Mouse (Mus musculus) midbrain, embryonic 15.5 days (tissue): ENCODE measurements at regions not wholly inside any gene's neighbourhood (a gene's known extent, or its start where the extent isn't known, plus 50 kb on each side); places are given as distances from the start of the nearest gene placed in this dataset.

Experiments
- ATAC-seq: fragments of 200-750 bp; cut with Nextera tagmentation; replicated peaks from 2 replicates; pipeline ENCODE4 v1.8.0; 2017; ENCODE audit warnings: moderate TSS enrichment
- H3K27ac ChIP-seq: fragments of 300-500 bp; sonication (generic); 2 replicates; pipeline ENCODE4 v1.5.1; 2015; ENCODE audit warnings: mild to moderate bottlenecking, inconsistent platforms
- H3K27me3 ChIP-seq: fragments of 300-500 bp; sonication (generic); replicated peaks from 2 replicates; pipeline ENCODE4 v1.6.1; 2015; ENCODE audit warnings: inconsistent platforms
- H3K36me3 ChIP-seq: fragments of 300-500 bp; sonication (generic); replicated peaks from 2 replicates; pipeline ENCODE4 v1.6.1; 2015; ENCODE audit warnings: inconsistent platforms
- H3K4me1 ChIP-seq: fragments of 300-500 bp; sonication (generic); 2 replicates; pipeline ENCODE4 v1.6.1; 2015; ENCODE audit warnings: inconsistent platforms
- H3K4me2 ChIP-seq: fragments of 300-500 bp; sonication (generic); 2 replicates; pipeline ENCODE4 v1.6.1; 2015; ENCODE audit warnings: inconsistent platforms, mild to moderate bottlenecking, moderate library complexity
- H3K4me3 ChIP-seq: fragments of 300-500 bp; sonication (generic); 2 replicates; pipeline ENCODE4 v1.5.1; 2015; ENCODE audit warnings: mild to moderate bottlenecking, inconsistent platforms
- H3K9ac ChIP-seq: fragments of 300-500 bp; sonication (generic); 2 replicates; pipeline ENCODE4 v1.6.1; 2015; ENCODE audit warnings: mild to moderate bottlenecking, inconsistent platforms
- H3K9me3 ChIP-seq: fragments of 300-500 bp; sonication (generic); 2 replicates; pipeline ENCODE4 v1.6.1; 2016; ENCODE audit warnings: inconsistent platforms
- WGBS: fragments of 180-500 bp; shearing (Covaris S2); methylation state at CpG from one replicate; pipeline ENCODE4 v1.1.7; 2015; ENCODE audit warnings: mixed read lengths; 5-methylcytosine and 5-hydroxymethylcytosine counted together

GRCm38 (mm10) chr2:166324954-166325353 is 169.5 kb upstream of the Sulf2 start:
- Histone ChIP-seq H3K9ac (no peak overlapping the region), H3K36me3 (no peaks in the 10 kb centered on the region), H3K9me3 (no peaks in the 10 kb centered on the region), H3K4me2 (no peak overlapping the region), H3K27ac (no peak overlapping the region), H3K4me3 (no peak overlapping the region), H3K27me3 (no peaks in the 10 kb centered on the region), H3K4me1 (peaks cover 17% of the 10 kb centered on the region)
- 74% methylated on average over 3 of the region's 3 CpGs for WGBS
- ATAC-seq: no peak

GRCm38 (mm10) chr2:166324439-166324838 is 169.0 kb upstream of the Sulf2 start:
- Histone ChIP-seq H3K36me3 (no peaks in the 10 kb centered on the region), H3K4me2 (no peak overlapping the region), H3K4me3 (no peak overlapping the region), H3K27me3 (no peaks in the 10 kb centered on the region), H3K9ac (no peak overlapping the region), H3K27ac (peak overlapping the region; percentile 21; the same call in 1 of the 2 replicates), H3K4me1 (peaks cover 17% of the 10 kb centered on the region), H3K9me3 (no peaks in the 10 kb centered on the region)
- peak; percentile 67 for ATAC-seq
- 26% methylated on average over 10 of the region's 10 CpGs for WGBS

GRCm38 (mm10) chr2:166322668-166323043 is 167.2 kb upstream of the Sulf2 start:
- 64% methylated on average over 6 of the region's 6 CpGs for WGBS
- peaks cover 17% of the 10 kb centered on the region for H3K4me1 ChIP-seq
- no peaks in the 10 kb centered on the region for H3K9me3 ChIP-seq
- peaks cover 8% of the 10 kb centered on the region; the same call in 1 of the 2 replicates for H3K27me3 ChIP-seq
- H3K4me2 ChIP-seq: no peak overlapping the region
- H3K9ac ChIP-seq: no peak overlapping the region
- no peak overlapping the region for H3K27ac ChIP-seq
- H3K36me3 ChIP-seq: no peaks in the 10 kb centered on the region
- no peak overlapping the region for H3K4me3 ChIP-seq
- ATAC-seq: no peak

GRCm38 (mm10) chr2:166321992-166322667 is 166.7 kb upstream of the Sulf2 start:
- H3K4me1 ChIP-seq: peaks cover 17% of the 10 kb centered on the region
- 75% methylated on average over 6 of the region's 6 CpGs for WGBS
- H3K36me3 ChIP-seq: no peaks in the 10 kb centered on the region
- no peak overlapping the region for H3K4me3 ChIP-seq
- no peak overlapping the region for H3K4me2 ChIP-seq
- H3K27me3 ChIP-seq: peaks cover 11% of the 10 kb centered on the region
- H3K9ac ChIP-seq: no peak overlapping the region
- no peak for ATAC-seq
- no peaks in the 10 kb centered on the region for H3K9me3 ChIP-seq
- H3K27ac ChIP-seq: no peak overlapping the region

GRCm38 (mm10) chr2:166316409-166316916 is 161.0 kb upstream of the Sulf2 start:
- Histone ChIP-seq H3K9me3 (no peaks in the 10 kb centered on the region), H3K9ac (no peak overlapping the region), H3K4me3 (no peak overlapping the region), H3K27me3 (peaks cover 31% of the 10 kb centered on the region), H3K4me2 (no peak overlapping the region), H3K36me3 (no peaks in the 10 kb centered on the region), H3K4me1 (peaks cover 11% of the 10 kb centered on the region), H3K27ac (no peak overlapping the region)
- ATAC-seq: no peak
- 6% methylated on average over 10 of the region's 10 CpGs for WGBS

- peaks cover 32% of the 10 kb centered on the region for H3K27me3 ChIP-seq
- H3K4me3 ChIP-seq: no peak overlapping the region
- no peak overlapping the region for H3K9ac ChIP-seq
- no peak overlapping the region for H3K27ac ChIP-seq
- peaks cover 19% of the 10 kb centered on the region for H3K4me1 ChIP-seq
- H3K9me3 ChIP-seq: no peaks in the 10 kb centered on the region
- WGBS: 89% methylated on average over 5 of the region's 5 CpGs
- no peak overlapping the region for H3K4me2 ChIP-seq
- no peaks in the 10 kb centered on the region for H3K36me3 ChIP-seq
- no peak for ATAC-seq
These were observed 155.0 kb upstream of the Sulf2 start for GRCm38 (mm10) chr2:166310438-166310837.

- H3K9ac ChIP-seq: no peak overlapping the region
- ATAC-seq: no peak
- H3K27ac ChIP-seq: no peak overlapping the region
- no peaks in the 10 kb centered on the region for H3K36me3 ChIP-seq
- H3K4me3 ChIP-seq: no peak overlapping the region
- H3K4me1 ChIP-seq: peaks cover 24% of the 10 kb centered on the region
- WGBS: 91% methylated on average over 2 of the region's 2 CpGs
- no peak overlapping the region for H3K4me2 ChIP-seq
- peaks cover 28% of the 10 kb centered on the region for H3K27me3 ChIP-seq
- no peaks in the 10 kb centered on the region for H3K9me3 ChIP-seq
These were observed 154.4 kb upstream of the Sulf2 start for GRCm38 (mm10) chr2:166309882-166310281.

GRCm38 (mm10) chr2:166307551-166307950 is 152.1 kb upstream of the Sulf2 start:
- no peak; the same call in 1 of the 2 replicates for ATAC-seq
- Histone ChIP-seq H3K9me3 (no peaks in the 10 kb centered on the region), H3K4me1 (peaks cover 25% of the 10 kb centered on the region), H3K27ac (no peak overlapping the region), H3K27me3 (peaks cover 24% of the 10 kb centered on the region), H3K36me3 (no peaks in the 10 kb centered on the region), H3K4me2 (no peak overlapping the region), H3K4me3 (no peak overlapping the region), H3K9ac (no peak overlapping the region)
- 29% methylated on average over 13 of the region's 13 CpGs for WGBS

GRCm38 (mm10) chr2:166305044-166306002 is 149.9 kb upstream of the Sulf2 start:
- H3K4me2 ChIP-seq: no peak overlapping the region
- 49% methylated on average over 30 of the region's 30 CpGs for WGBS
- H3K4me3 ChIP-seq: no peak overlapping the region
- no peaks in the 10 kb centered on the region for H3K36me3 ChIP-seq
- H3K9ac ChIP-seq: no peak overlapping the region
- H3K4me1 ChIP-seq: peaks cover 25% of the 10 kb centered on the region
- 0 out of 2 replicates have a peak, but pooled peaks cover 7% of the 10 kb centered on the region for H3K27me3 ChIP-seq
- ATAC-seq: no peak; the same call in 1 of the 2 replicates
- peak overlapping the region; percentile 51 for H3K27ac ChIP-seq
- no peaks in the 10 kb centered on the region for H3K9me3 ChIP-seq

- H3K27me3 ChIP-seq: 0 out of 2 replicates have a peak, but pooled peaks cover 9% of the 10 kb centered on the region
- ATAC-seq: no peak
- no peak overlapping the region for H3K27ac ChIP-seq
- H3K9ac ChIP-seq: no peak overlapping the region
- no peaks in the 10 kb centered on the region for H3K9me3 ChIP-seq
- 56% methylated on average over 2 of the region's 2 CpGs for WGBS
- peaks cover 25% of the 10 kb centered on the region for H3K4me1 ChIP-seq
- H3K36me3 ChIP-seq: no peaks in the 10 kb centered on the region
- no peak overlapping the region for H3K4me3 ChIP-seq
- no peak overlapping the region for H3K4me2 ChIP-seq
These were observed 148.4 kb upstream of the Sulf2 start for GRCm38 (mm10) chr2:166303854-166304253.

GRCm38 (mm10) chr2:166301161-166301560 is 145.7 kb upstream of the Sulf2 start:
- Histone ChIP-seq H3K9ac (no peak overlapping the region), H3K9me3 (no peaks in the 10 kb centered on the region), H3K36me3 (no peaks in the 10 kb centered on the region), H3K27ac (no peak overlapping the region), H3K4me2 (no peak overlapping the region), H3K4me1 (peaks cover 16% of the 10 kb centered on the region), H3K27me3 (0 out of 2 replicates have a peak, but pooled peaks cover 9% of the 10 kb centered on the region), H3K4me3 (no peak overlapping the region)
- 88% methylated on average over 9 of the region's 9 CpGs for WGBS
- ATAC-seq: no peak

- Histone ChIP-seq H3K27ac (no peak overlapping the region), H3K4me3 (no peak overlapping the region), H3K36me3 (no peaks in the 10 kb centered on the region), H3K4me2 (no peak overlapping the region), H3K9me3 (no peaks in the 10 kb centered on the region), H3K27me3 (peaks cover 7% of the 10 kb centered on the region; the same call in 1 of the 2 replicates), H3K9ac (no peak overlapping the region), H3K4me1 (peaks cover 14% of the 10 kb centered on the region)
- no peak for ATAC-seq
- WGBS: 76% methylated on average over 10 of the region's 10 CpGs
These were observed 139.2 kb upstream of the Sulf2 start for GRCm38 (mm10) chr2:166294672-166295071.
